Mouse (Mus musculus): ENCODE measurements around the gene Eml6. TPM values are rescaled to one million over a fixed set of nuclear protein-coding genes. Genes with fewer than 3 reads are reported as not detected.
A peak's percentile ranks its signal among the peaks of the same experiment; 100 is the strongest.

Eml6 gene
- not detected in 2 replicates for polyA plus RNA-seq (2012)

DNA sequence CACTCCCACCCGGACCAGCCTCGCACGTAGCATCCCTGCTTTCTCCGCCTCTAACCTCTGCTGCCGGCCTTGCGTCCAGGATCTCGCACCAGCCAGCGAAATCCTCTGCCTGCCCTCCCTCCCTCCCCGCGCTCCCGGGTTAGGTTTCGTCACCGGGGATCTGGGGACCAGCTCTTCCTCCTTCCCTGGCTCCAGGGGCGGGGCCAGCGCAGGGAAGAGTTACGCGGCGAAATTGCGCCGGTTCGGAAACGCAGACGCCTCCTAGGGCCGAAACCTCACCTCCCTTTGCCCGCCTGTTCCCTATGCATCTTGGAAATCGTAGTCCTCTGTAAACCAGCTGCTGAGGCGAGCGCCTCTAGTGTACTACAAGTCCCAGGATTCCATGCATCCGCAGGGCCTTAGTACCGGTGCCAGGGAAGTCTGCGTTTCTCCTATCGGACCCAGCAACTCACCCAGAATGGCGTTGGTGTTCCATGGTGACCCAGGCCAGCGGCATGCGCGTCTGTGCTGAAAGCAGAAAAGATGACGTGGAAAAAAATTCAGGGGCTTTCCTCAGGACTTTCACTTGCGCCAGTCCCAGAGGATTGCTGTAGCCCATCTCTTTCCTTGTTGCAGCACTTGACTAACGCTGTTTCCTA, at the start of gene Eml6:
Gene Eml6, minus strand, starts transcription at position 199 of the 638 bp plus-strand sequence.
- peaks cover 56% of the 10 kb centered on the region for H3K27me3 ChIP-seq (ENCODE audit: control insufficient read depth)
- no peaks in the 10 kb centered on the region; the same call in 1 of the 2 replicates for H3K9me3 ChIP-seq (ENCODE audit: control insufficient read depth, low read length)
- no peaks in the 10 kb centered on the region for H3K36me3 ChIP-seq (ENCODE audit: control insufficient read depth)
- peaks cover 2% of the 10 kb centered on the region for H3K4me1 ChIP-seq (ENCODE audit: control insufficient read depth)
- peak within 1 kb of the TSS; percentile 55 for H3K4me3 ChIP-seq (replicated peaks)
- TF ChIP-seq GATA1 (IDR thresholded peaks at IDR 0.05; ENCODE audit: low read length) (no peak), TAL1 (IDR thresholded peaks at IDR 0.05; ENCODE audit: low read length) (no peak)

DNA sequence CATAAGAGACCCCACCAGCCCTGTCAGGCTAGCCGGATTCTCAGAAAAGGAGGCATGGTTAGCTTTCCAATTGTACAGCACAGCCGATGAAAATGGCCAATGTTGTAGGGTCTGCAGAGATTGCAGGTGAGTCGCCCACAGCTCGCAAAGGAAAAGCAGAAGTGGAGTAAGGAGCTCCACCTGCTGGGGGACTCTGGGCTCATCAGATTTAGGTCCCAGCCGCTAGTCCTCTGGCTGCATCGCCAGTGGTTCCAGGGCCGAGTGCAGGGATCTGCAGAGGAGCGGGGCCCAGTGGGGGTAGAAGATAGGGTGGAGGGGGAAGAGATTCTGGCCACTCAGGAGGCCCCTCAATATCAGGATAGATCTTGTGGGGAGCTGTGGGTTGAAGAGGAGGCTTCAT, 31.5 kb upstream of the Eml6 start:
- Histone ChIP-seq H3K36me3 (ENCODE audit: control insufficient read depth) (no peaks in the 10 kb centered on the region), H3K4me1 (ENCODE audit: control insufficient read depth) (no peaks in the 10 kb centered on the region), H3K4me3 (replicated peaks) (no peak overlapping the region), H3K27me3 (ENCODE audit: control insufficient read depth) (no peaks in the 10 kb centered on the region), H3K9me3 (ENCODE audit: control insufficient read depth, low read length) (no peaks in the 10 kb centered on the region)
- TF ChIP-seq GATA1 (IDR thresholded peaks at IDR 0.05; ENCODE audit: low read length): no peak
- no peak for TF ChIP-seq TAL1 (IDR thresholded peaks at IDR 0.05; ENCODE audit: low read length)

DNA sequence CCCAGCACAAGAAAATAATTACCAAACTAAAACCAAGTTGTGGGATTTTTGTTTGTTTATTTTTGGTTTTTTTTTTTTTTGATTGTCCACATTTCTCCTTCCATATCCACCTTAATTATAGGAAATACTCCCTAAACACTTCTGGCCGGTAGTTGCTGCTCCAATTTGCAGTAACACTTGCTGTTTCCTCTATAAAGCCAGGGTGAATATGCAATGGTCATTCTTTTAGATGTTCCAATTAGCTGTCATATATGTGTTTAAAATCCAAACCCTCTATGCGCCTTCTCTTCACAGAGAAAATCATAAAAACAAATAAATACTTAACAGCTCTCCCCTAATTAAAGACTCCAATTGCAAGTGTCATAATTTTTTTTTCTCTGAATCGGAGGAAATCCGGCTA, 689 bp downstream of the Eml6 start:
- no peaks in the 10 kb centered on the region for H3K36me3 ChIP-seq (ENCODE audit: control insufficient read depth)
- peaks cover 56% of the 10 kb centered on the region for H3K27me3 ChIP-seq (ENCODE audit: control insufficient read depth)
- H3K9me3 ChIP-seq (ENCODE audit: control insufficient read depth, low read length): no peaks in the 10 kb centered on the region; the same call in 1 of the 2 replicates
- TF ChIP-seq GATA1 (IDR thresholded peaks at IDR 0.05; ENCODE audit: low read length): no peak
- H3K4me3 ChIP-seq (replicated peaks): no peak overlapping the region
- H3K4me1 ChIP-seq (ENCODE audit: control insufficient read depth): peaks cover 2% of the 10 kb centered on the region

DNA sequence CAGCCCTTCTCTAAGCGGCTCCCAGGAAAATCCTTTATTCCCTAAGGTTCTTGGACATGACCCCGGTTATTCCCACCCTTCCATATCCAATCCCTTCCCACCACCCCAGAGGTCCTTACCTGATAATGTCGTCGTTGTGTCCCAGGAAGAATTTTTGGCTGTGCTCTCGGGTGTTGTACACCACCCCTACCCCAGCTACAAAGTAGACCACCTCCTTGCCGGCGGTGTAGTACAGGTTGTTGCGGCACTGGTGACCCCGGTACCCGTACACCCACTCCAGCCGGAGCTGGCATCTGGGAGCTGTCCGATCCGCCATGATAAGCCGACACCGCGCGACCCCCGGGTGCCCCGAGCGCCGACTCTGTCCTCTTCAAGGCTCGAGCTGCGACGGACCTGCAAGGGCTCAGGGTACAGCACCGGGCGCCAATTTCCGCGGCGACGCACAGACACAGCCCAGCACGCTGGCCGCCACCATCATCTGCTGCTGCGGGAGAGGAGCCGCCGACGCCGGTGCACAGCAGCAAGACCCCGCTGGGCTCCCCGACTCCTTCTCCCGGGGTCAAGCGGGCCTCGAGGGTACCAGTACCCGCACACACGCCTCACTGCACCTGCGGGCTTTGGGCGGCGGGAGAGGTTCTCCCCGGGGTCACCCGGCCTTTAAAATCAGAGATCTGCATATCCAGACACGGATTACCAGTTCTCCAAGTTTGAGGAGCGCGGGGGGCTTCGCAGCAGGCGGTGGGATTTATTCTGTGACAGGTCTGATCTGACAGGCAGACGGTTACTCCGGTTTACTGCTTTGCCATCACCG, 1.4 kb downstream of the Eml6 start:
- Histone ChIP-seq H3K4me3 (replicated peaks) (peak overlapping the region; percentile 9), H3K4me1 (ENCODE audit: control insufficient read depth) (peaks cover 2% of the 10 kb centered on the region), H3K9me3 (ENCODE audit: control insufficient read depth, low read length) (no peaks in the 10 kb centered on the region; the same call in 1 of the 2 replicates), H3K36me3 (ENCODE audit: control insufficient read depth) (no peaks in the 10 kb centered on the region), H3K27me3 (ENCODE audit: control insufficient read depth) (peaks cover 56% of the 10 kb centered on the region)
- TF ChIP-seq GATA1 (IDR thresholded peaks at IDR 0.05; ENCODE audit: low read length) (no peak), TAL1 (IDR thresholded peaks at IDR 0.05; ENCODE audit: low read length) (no peak)

DNA sequence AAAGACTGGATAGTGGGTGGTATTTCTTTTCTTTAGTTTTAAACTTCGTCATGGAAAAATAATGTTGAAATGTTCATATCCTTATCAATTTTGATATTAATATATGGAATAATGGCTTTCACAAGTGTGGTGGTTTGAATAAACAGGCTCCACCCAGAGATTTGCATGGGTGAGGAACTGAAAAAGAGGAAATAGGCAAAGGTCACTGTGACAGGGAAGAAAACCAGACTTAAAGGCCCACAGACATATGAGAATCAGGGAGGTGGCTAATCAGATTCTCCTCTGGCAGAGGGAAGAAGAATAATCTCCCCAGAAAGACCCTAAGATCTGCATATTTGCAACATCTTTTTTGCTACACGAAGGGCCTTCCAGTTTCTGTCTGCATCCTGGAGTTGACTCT, 39.6 kb downstream of the Eml6 start:
- Histone ChIP-seq H3K4me3 (replicated peaks) (no peak overlapping the region), H3K27me3 (ENCODE audit: control insufficient read depth) (no peaks in the 10 kb centered on the region), H3K4me1 (ENCODE audit: control insufficient read depth) (no peaks in the 10 kb centered on the region), H3K36me3 (ENCODE audit: control insufficient read depth) (no peaks in the 10 kb centered on the region), H3K9me3 (ENCODE audit: control insufficient read depth, low read length) (no peaks in the 10 kb centered on the region)
- TF ChIP-seq GATA1 (IDR thresholded peaks at IDR 0.05; ENCODE audit: low read length): no peak
- TF ChIP-seq TAL1 (IDR thresholded peaks at IDR 0.05; ENCODE audit: low read length): no peak

DNA sequence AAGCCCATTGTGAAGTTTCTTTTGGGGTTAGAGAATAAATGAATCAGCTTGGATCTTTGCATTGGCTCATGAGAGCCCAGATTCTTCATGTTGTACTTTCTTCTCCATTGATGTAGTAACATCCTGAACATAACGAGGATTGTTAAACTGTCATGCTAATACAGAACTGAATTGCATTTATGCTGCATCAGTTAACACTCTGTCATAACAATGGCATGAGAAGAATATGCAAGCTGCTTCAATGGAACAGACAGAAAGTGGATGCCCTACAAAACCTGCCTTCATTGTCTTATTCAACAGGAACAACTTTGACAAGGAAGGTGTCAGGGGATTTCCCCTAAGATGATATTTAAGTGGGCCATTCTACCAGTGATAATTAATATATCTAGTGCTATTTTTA, 57.0 kb downstream of the Eml6 start:
- Histone ChIP-seq H3K4me3 (replicated peaks) (no peak overlapping the region), H3K36me3 (ENCODE audit: control insufficient read depth) (no peaks in the 10 kb centered on the region), H3K4me1 (ENCODE audit: control insufficient read depth) (no peaks in the 10 kb centered on the region), H3K9me3 (ENCODE audit: control insufficient read depth, low read length) (no peaks in the 10 kb centered on the region), H3K27me3 (ENCODE audit: control insufficient read depth) (no peaks in the 10 kb centered on the region)
- TF ChIP-seq TAL1 (IDR thresholded peaks at IDR 0.05; ENCODE audit: low read length): no peak

DNA sequence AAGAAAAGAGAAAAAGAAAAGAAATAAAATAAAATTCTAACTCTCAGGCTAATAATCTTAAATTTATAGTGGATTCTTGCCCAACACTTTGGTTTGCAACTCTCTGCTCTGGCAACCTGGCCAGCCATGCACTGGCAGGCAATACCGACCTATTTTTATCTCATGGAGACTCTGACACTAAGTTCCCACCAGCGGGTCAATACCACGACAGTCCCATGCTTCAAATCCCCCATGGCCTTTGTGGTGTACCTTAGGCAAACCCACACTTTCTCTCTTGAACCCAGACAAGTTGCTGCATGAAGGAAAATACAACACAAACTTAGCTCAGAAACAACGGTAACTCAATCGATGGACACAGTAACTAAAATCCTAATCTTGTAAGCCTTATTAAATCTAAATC, 66.5 kb downstream of the Eml6 start:
- no peaks in the 10 kb centered on the region for H3K9me3 ChIP-seq (ENCODE audit: control insufficient read depth, low read length)
- H3K27me3 ChIP-seq (ENCODE audit: control insufficient read depth): no peaks in the 10 kb centered on the region
- H3K36me3 ChIP-seq (ENCODE audit: control insufficient read depth): no peaks in the 10 kb centered on the region
- no peak overlapping the region for H3K4me3 ChIP-seq (replicated peaks)
- H3K4me1 ChIP-seq (ENCODE audit: control insufficient read depth): no peaks in the 10 kb centered on the region
- TF ChIP-seq TAL1 (IDR thresholded peaks at IDR 0.05; ENCODE audit: low read length) (no peak), GATA1 (IDR thresholded peaks at IDR 0.05; ENCODE audit: low read length) (no peak)

DNA sequence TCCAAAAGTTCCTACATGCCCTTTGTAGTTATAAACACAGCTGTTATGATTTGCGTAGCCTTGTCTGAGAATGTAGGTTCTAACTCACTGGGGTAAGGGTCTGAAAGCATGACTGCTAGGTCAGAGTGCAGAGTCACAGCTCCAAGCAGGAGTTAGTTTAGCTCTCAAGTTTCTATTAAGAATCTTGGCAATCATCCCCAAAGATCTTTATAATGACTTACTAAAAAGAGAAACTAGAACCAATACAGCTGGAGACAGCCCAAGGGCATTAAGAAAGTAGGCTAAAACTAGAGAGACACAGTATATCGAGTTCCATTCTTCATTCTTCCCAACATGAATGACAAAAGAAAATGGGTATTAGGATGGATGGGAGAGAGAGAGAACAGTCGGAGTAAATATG, 81.2 kb downstream of the Eml6 start:
- no peaks in the 10 kb centered on the region for H3K27me3 ChIP-seq (ENCODE audit: control insufficient read depth)
- no peak for TF ChIP-seq GATA1 (IDR thresholded peaks at IDR 0.05; ENCODE audit: low read length)
- no peak for TF ChIP-seq TAL1 (IDR thresholded peaks at IDR 0.05; ENCODE audit: low read length)
- H3K9me3 ChIP-seq (ENCODE audit: control insufficient read depth, low read length): no peaks in the 10 kb centered on the region
- no peaks in the 10 kb centered on the region for H3K4me1 ChIP-seq (ENCODE audit: control insufficient read depth)
- H3K36me3 ChIP-seq (ENCODE audit: control insufficient read depth): no peaks in the 10 kb centered on the region
- no peak overlapping the region for H3K4me3 ChIP-seq (replicated peaks)

DNA sequence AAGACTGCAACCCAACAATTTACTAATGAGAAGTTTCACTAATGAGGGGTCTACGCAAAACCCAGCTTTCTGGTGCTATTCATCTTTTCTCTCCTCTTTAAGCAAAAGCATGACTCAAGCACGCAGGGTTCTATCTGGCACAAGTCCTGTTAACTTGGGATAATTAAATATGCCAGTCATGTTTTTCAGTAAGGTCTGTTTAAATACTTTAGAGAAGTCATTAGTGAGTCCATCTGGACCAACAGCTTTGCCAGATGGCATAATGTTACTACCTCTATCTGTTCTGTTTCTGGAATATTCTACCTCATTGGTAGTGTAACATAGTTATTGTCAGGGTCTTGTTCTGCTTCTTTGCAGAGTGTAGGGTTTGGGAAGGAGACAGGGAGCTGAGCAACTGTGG, 101.5 kb downstream of the Eml6 start:
- no peaks in the 10 kb centered on the region for H3K9me3 ChIP-seq (ENCODE audit: control insufficient read depth, low read length)
- H3K4me3 ChIP-seq (replicated peaks): no peak overlapping the region
- no peaks in the 10 kb centered on the region for H3K4me1 ChIP-seq (ENCODE audit: control insufficient read depth)
- H3K36me3 ChIP-seq (ENCODE audit: control insufficient read depth): no peaks in the 10 kb centered on the region
- no peaks in the 10 kb centered on the region for H3K27me3 ChIP-seq (ENCODE audit: control insufficient read depth)
- TF ChIP-seq TAL1 (IDR thresholded peaks at IDR 0.05; ENCODE audit: low read length) (no peak), GATA1 (IDR thresholded peaks at IDR 0.05; ENCODE audit: low read length) (no peak)
